Mouse (Mus musculus) myocyte (in vitro differentiated cells): Measurements from ENCODE around the gene Igfbp6. TPM values are rescaled to one million over a fixed set of nuclear protein-coding genes. Genes with fewer than 3 reads are reported as not detected.

Experiments used
- H3K27me3 ChIP-seq: one replicate; pipeline ENCODE4 v1.6.1; 2011; ENCODE audit not compliant: control insufficient read depth, insufficient read depth, insufficient read length
- H3K36me3 ChIP-seq: one replicate; pipeline ENCODE4 v1.6.1; 2011; ENCODE audit not compliant: control insufficient read depth, insufficient read depth
- H3K4me2 ChIP-seq: one replicate; pipeline ENCODE4 v1.6.1; 2011; ENCODE audit warnings: low read depth, control low read depth
- H3K4me3 ChIP-seq: one replicate; pipeline ENCODE4 v1.5.1; 2011; ENCODE audit warnings: mild to moderate bottlenecking, control low read depth, moderate library complexity
- H3K79me2 ChIP-seq: one replicate; pipeline ENCODE4 v1.6.1; 2011; ENCODE audit not compliant: control insufficient read depth, insufficient read depth
- H3ac ChIP-seq: one replicate; pipeline ENCODE4 v1.6.1; 2011; ENCODE audit not compliant: control insufficient read depth, insufficient read length
- CEBPB ChIP-seq: IDR thresholded peaks from 2 replicates; pipeline ENCODE4 v1.6.1; 2011; ENCODE audit warnings: mild to moderate bottlenecking, moderate library complexity; ENCODE audit not compliant: poor library complexity, insufficient read depth, severe bottlenecking
- E2F4 ChIP-seq: IDR thresholded peaks from one replicate; pipeline ENCODE4 v1.6.1; 2011; ENCODE audit warnings: mild to moderate bottlenecking, control low read depth, moderate library complexity; ENCODE audit not compliant: insufficient read depth
- MYOD1 ChIP-seq, 3 experiments: IDR thresholded peaks; one replicate each; pipeline ENCODE4 v1.6.1; 2011; ENCODE audit warnings: control low read depth in 2 of 3, low read depth in 2 of 3, mild to moderate bottlenecking in 2 of 3, moderate library complexity in 1 of 3; ENCODE audit not compliant: insufficient read length in 2 of 3, control insufficient read depth in 1 of 3
- MYOG ChIP-seq, 3 experiments: IDR thresholded peaks; one replicate each; pipeline ENCODE4 v1.6.1; 2011; ENCODE audit warnings: control low read depth in 2 of 3, low read depth in 2 of 3, mild to moderate bottlenecking in 2 of 3; ENCODE audit not compliant: insufficient read length in 2 of 3, control insufficient read depth in 1 of 3, insufficient read depth in 1 of 3
- POLR2A ChIP-seq: IDR thresholded peaks from one replicate; pipeline ENCODE4 v1.6.1; 2011; ENCODE audit warnings: low read depth, mild to moderate bottlenecking, control low read depth, moderate library complexity; ENCODE audit not compliant: insufficient read length
- POLR2AphosphoS2 ChIP-seq: IDR thresholded peaks from one replicate; pipeline ENCODE4 v1.6.1; 2011; ENCODE audit warnings: low read depth, control low read depth; ENCODE audit not compliant: insufficient read length
- SRF ChIP-seq: IDR thresholded peaks from one replicate; pipeline ENCODE4 v1.6.1; 2011; ENCODE audit warnings: low read depth; ENCODE audit not compliant: control insufficient read depth, insufficient read length
- TCF12 ChIP-seq: IDR thresholded peaks from one replicate; pipeline ENCODE4 v1.6.1; 2011; ENCODE audit warnings: mild to moderate bottlenecking, control low read depth; ENCODE audit not compliant: poor library complexity, insufficient read depth, severe bottlenecking
- TCF3 ChIP-seq: IDR thresholded peaks from one replicate; pipeline ENCODE4 v1.6.1; 2011; ENCODE audit warnings: low read depth, control low read depth; ENCODE audit not compliant: insufficient read length
- USF1 ChIP-seq: IDR thresholded peaks from one replicate; pipeline ENCODE4 v1.6.1; 2011; ENCODE audit warnings: low read depth, mild to moderate bottlenecking, control low read depth, moderate library complexity
- polyA plus RNA-seq: library from polyadenylated mRNA; unstranded; fragments of >200 nt; fragmentation: generic; extraction: Trizol; gene quantifications from one replicate; pipeline ENCODE4 v1.2.1, GENCODE M21; 2012; ENCODE audit warnings: missing spikeins

Igfbp6 gene
- polyA plus RNA-seq, 1 experiment = 182 TPM

- H3K27me3 ChIP-seq = no peaks in the 10 kb centered on the region
- TF ChIP-seq POLR2AphosphoS2 = peak; percentile 64
- TF ChIP-seq MYOG (IDR thresholded peaks at IDR 0.05; ENCODE audit: control insufficient read depth in 1 of 3, insufficient read depth in 1 of 3, insufficient read length in 2 of 3, low read depth in 2 of 3) = no peak
- H3K79me2 ChIP-seq = peaks cover 9% of the 10 kb centered on the region
- no peak overlapping the region for H3ac ChIP-seq
- peaks cover 83% of the 10 kb centered on the region for H3K36me3 ChIP-seq
- no peak overlapping the region for H3K4me2 ChIP-seq
- H3K4me3 ChIP-seq = no peak overlapping the region
Measured at GRCm38 (mm10) chr15:102112181-102112580, 32.0 kb upstream of the Igfbp6 start.

- H3K4me3 ChIP-seq = no peak overlapping the region
- peaks cover 78% of the 10 kb centered on the region for H3K36me3 ChIP-seq
- H3K79me2 ChIP-seq = peaks cover 6% of the 10 kb centered on the region
- no peak overlapping the region for H3ac ChIP-seq
- no peak overlapping the region for H3K4me2 ChIP-seq
- peak; percentile 45 for TF ChIP-seq POLR2AphosphoS2
- no peak for TF ChIP-seq POLR2A
- H3K27me3 ChIP-seq = no peaks in the 10 kb centered on the region
Measured at GRCm38 (mm10) chr15:102112827-102113226, 31.3 kb upstream of the Igfbp6 start.

- Histone ChIP-seq H3K4me2 (no peak overlapping the region), H3K27me3 (no peaks in the 10 kb centered on the region), H3K79me2 (peaks cover 6% of the 10 kb centered on the region), H3K36me3 (peaks cover 77% of the 10 kb centered on the region), H3ac (no peak overlapping the region), H3K4me3 (no peak overlapping the region)
- TF ChIP-seq POLR2AphosphoS2 (peak; percentile 85), SRF (no peak), CEBPB (no peak), MYOG (IDR thresholded peaks at IDR 0.05; ENCODE audit: control insufficient read depth in 1 of 3, insufficient read depth in 1 of 3, insufficient read length in 2 of 3, low read depth in 2 of 3) (no peak), MYOD1 (IDR thresholded peaks at IDR 0.05; ENCODE audit: control insufficient read depth in 1 of 3, insufficient read length in 2 of 3, low read depth in 2 of 3) (no peak), USF1 (no peak), TCF3 (no peak)
Measured at GRCm38 (mm10) chr15:102113674-102114073, 30.5 kb upstream of the Igfbp6 start.

GRCm38 (mm10) chr15:102114651-102115260 lies 29.4 kb upstream of the Igfbp6 start:
- no peak overlapping the region for H3K4me2 ChIP-seq
- TF ChIP-seq MYOG (IDR thresholded peaks at IDR 0.05; ENCODE audit: control insufficient read depth in 1 of 3, insufficient read depth in 1 of 3, insufficient read length in 2 of 3, low read depth in 2 of 3) = no peak
- no peak for TF ChIP-seq USF1
- no peak for TF ChIP-seq TCF12
- peak; percentile 85 for TF ChIP-seq POLR2AphosphoS2
- TF ChIP-seq MYOD1 (IDR thresholded peaks at IDR 0.05; ENCODE audit: control insufficient read depth in 1 of 3, insufficient read length in 2 of 3, low read depth in 2 of 3) = no peak
- peak; percentile 44 for TF ChIP-seq POLR2A
- TF ChIP-seq E2F4 = no peak
- TF ChIP-seq SRF = no peak
- no peak for TF ChIP-seq CEBPB
- H3K4me3 ChIP-seq = no peak overlapping the region
- peaks cover 66% of the 10 kb centered on the region for H3K36me3 ChIP-seq
- H3K27me3 ChIP-seq = no peaks in the 10 kb centered on the region
- H3ac ChIP-seq = no peak overlapping the region
- peaks cover 6% of the 10 kb centered on the region for H3K79me2 ChIP-seq

- Histone ChIP-seq H3K4me2 (no peak overlapping the region), H3K4me3 (no peak overlapping the region), H3ac (no peak overlapping the region), H3K79me2 (no peaks in the 10 kb centered on the region), H3K27me3 (no peaks in the 10 kb centered on the region), H3K36me3 (peaks cover 56% of the 10 kb centered on the region)
- TF ChIP-seq SRF = no peak
- TF ChIP-seq MYOD1 (IDR thresholded peaks at IDR 0.05; ENCODE audit: control insufficient read depth in 1 of 3, insufficient read length in 2 of 3, low read depth in 2 of 3) = peak in 1 of 3 experiments; percentile 33
- TF ChIP-seq POLR2A = peak; percentile 44
- no peak for TF ChIP-seq MYOG (IDR thresholded peaks at IDR 0.05; ENCODE audit: control insufficient read depth in 1 of 3, insufficient read depth in 1 of 3, insufficient read length in 2 of 3, low read depth in 2 of 3)
- no peak for TF ChIP-seq TCF12
- peak; percentile 87 for TF ChIP-seq POLR2AphosphoS2
- TF ChIP-seq CEBPB = no peak
Measured at GRCm38 (mm10) chr15:102115731-102116231, 28.4 kb upstream of the Igfbp6 start.
